Mouse (Mus musculus) E14TG2a.4 (cell line): ENCODE results near the gene Tomm5.

Experiments
- CTCF ChIP-seq: conservative IDR thresholded peaks from 2 replicates; pipeline ENCODE4 v1.5.1; 2014; ENCODE audit warnings: low read length
- POU5F1 ChIP-seq: IDR thresholded peaks from 2 replicates; pipeline ENCODE4 v1.6.1; 2014; ENCODE audit warnings: low read length, borderline replicate concordance

DNA sequence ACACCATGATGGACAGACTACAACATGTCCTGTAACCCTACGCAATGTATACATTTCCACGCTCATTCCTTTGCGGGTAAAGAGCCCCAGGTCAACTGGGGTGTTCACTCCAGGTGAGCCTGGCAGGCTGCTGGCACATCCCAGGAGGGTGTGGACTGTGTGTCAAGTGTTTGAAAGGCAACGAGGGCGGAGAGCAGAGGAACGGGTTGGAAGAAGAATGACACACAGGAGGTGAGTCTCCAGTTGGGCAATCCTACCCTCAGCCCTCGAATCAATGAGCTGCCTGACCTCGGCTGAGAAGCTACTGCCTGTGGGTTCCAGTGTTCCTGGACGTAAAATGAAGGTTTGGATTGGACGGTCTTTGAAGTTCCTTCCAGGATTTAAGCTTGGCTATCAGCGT, 13.4 kb upstream of the Tomm5 start:
- TF ChIP-seq CTCF (no peak), POU5F1 (no peak)
